In genomic region chr12:111731822-111732807, GRCm38 (mm10) we compare ENCODE assay signal across 8 mouse cellular contexts. TPM values are rescaled to one million over a fixed set of nuclear protein-coding genes. Genes with fewer than 3 reads are reported as not detected.
DNase-seq lines count a peak whose midpoint lies in the region; ATAC-seq and TF ChIP-seq lines count a peak whose summit lies in the region.

No protein-coding gene starts in this region.

- TF ChIP-seq CTCF in ES-Bruce4 (IDR thresholded peaks at IDR 0.05; ENCODE audit: low read depth, low read length) = peak; percentile 92
- TF ChIP-seq CTCF in liver, postnatal 0 days (IDR thresholded peaks at IDR 0.05; ENCODE audit: low read depth) = peak; percentile 98
- peak; percentile 83; the same call in 1 of the 2 replicates for TF ChIP-seq CTCF in testis, adult 2 months (IDR thresholded peaks at IDR 0.05; ENCODE audit: control insufficient read depth, insufficient read depth, insufficient replicate concordance, low read depth, low read length)

- H3K4me3 ChIP-seq in ES-Bruce4 (ENCODE audit: low read depth, low read length) = no peak overlapping the region
- H3K4me3 ChIP-seq in forebrain, embryonic 13.5 days = 0 out of 2 replicates have a peak overlapping the region, but pooled peaks have one; percentile 15
- H3K4me3 ChIP-seq in liver, postnatal 0 days (ENCODE audit: low read depth, low read length) = no peak overlapping the region
- no peak overlapping the region for H3K4me3 ChIP-seq in neural tube, embryonic 14.5 days (ENCODE audit: low read depth, low read length)
- no peak overlapping the region for H3K4me3 ChIP-seq in testis, adult 2 months (ENCODE audit: control insufficient read depth, low read depth, low read length)

- H3K27me3 ChIP-seq in ES-Bruce4 (ENCODE audit: control insufficient read depth, insufficient read depth, low read length, poor library complexity, severe bottlenecking) = no peaks in the 10 kb centered on the region
- no peaks in the 10 kb centered on the region for H3K27me3 ChIP-seq in forebrain, embryonic 13.5 days
- no peaks in the 10 kb centered on the region for H3K27me3 ChIP-seq in liver, postnatal 0 days (ENCODE audit: insufficient read depth, low read length)
- H3K27me3 ChIP-seq in neural tube, embryonic 14.5 days (ENCODE audit: control insufficient read depth, insufficient read depth, low read length) = no peaks in the 10 kb centered on the region
- H3K27me3 ChIP-seq in testis, adult 2 months (ENCODE audit: control insufficient read depth, insufficient read depth, low read length) = no peaks in the 10 kb centered on the region

- H3K36me3 ChIP-seq in ES-Bruce4 (ENCODE audit: control insufficient read depth, insufficient read depth, low read length, poor library complexity, severe bottlenecking) = no peaks in the 10 kb centered on the region
- H3K36me3 ChIP-seq in forebrain, embryonic 13.5 days (ENCODE audit: poor library complexity, severe bottlenecking) = peaks cover 28% of the 10 kb centered on the region
- H3K36me3 ChIP-seq in liver, postnatal 0 days (replicated peaks; ENCODE audit: insufficient read depth, low read length) = peaks cover 8% of the 10 kb centered on the region
- H3K36me3 ChIP-seq in neural tube, embryonic 14.5 days (ENCODE audit: control insufficient read depth, insufficient read depth, low read length) = no peaks in the 10 kb centered on the region
- no peaks in the 10 kb centered on the region for H3K36me3 ChIP-seq in testis, adult 2 months (ENCODE audit: control insufficient read depth, insufficient read depth, low read length)

- intact Hi-C loops in heart, postnatal 10 days (cut with DNase I) = loop anchor here (1.0 to 5.0 kb wide), 3 partner anchors 35 to 80 kb away; no protein-coding TSS in a partner anchor

- WGBS in forebrain, embryonic 13.5 days = 34% methylated on average over 30 of the region's 30 CpGs
- WGBS in liver, postnatal 0 days (ENCODE audit: insufficient replicate concordance) = 32% methylated on average over 30 of the region's 30 CpGs
- 33% methylated on average over 30 of the region's 30 CpGs for WGBS in neural tube, embryonic 14.5 days

- H3K9me3 ChIP-seq in ES-Bruce4 (replicated peaks; ENCODE audit: control insufficient read depth, insufficient read depth, low read length, poor library complexity, severe bottlenecking) = no peaks in the 10 kb centered on the region
- H3K9me3 ChIP-seq in forebrain, embryonic 13.5 days (replicated peaks) = no peaks in the 10 kb centered on the region
- no peaks in the 10 kb centered on the region for H3K9me3 ChIP-seq in liver, postnatal 0 days (ENCODE audit: low read length)
- H3K9me3 ChIP-seq in neural tube, embryonic 14.5 days (ENCODE audit: control insufficient read depth, low read length) = no peaks in the 10 kb centered on the region

- H3K4me2 ChIP-seq in forebrain, embryonic 13.5 days = peak overlapping the region; percentile 46
- no peak overlapping the region for H3K4me2 ChIP-seq in liver, postnatal 0 days (ENCODE audit: low read depth, low read length)
- H3K4me2 ChIP-seq in neural tube, embryonic 14.5 days (ENCODE audit: low read depth, low read length) = no peak overlapping the region; the same call in 1 of the 2 replicates

- H3K4me1 ChIP-seq in ES-Bruce4 (ENCODE audit: control insufficient read depth, insufficient read depth, low read length) = peaks cover 2% of the 10 kb centered on the region
- H3K4me1 ChIP-seq in forebrain, embryonic 13.5 days = peaks cover 10% of the 10 kb centered on the region
- no peaks in the 10 kb centered on the region for H3K4me1 ChIP-seq in liver, postnatal 0 days (ENCODE audit: insufficient read depth)
- H3K4me1 ChIP-seq in neural tube, embryonic 14.5 days (ENCODE audit: control insufficient read depth, insufficient read depth, low read length) = no peaks in the 10 kb centered on the region
- peaks cover 5% of the 10 kb centered on the region for H3K4me1 ChIP-seq in testis, adult 2 months (ENCODE audit: control insufficient read depth, insufficient read depth, low read length)

- no peak overlapping the region for H3K9ac ChIP-seq in ES-Bruce4 (ENCODE audit: low read depth, poor library complexity, severe bottlenecking)
- H3K9ac ChIP-seq in forebrain, embryonic 13.5 days = peak overlapping the region; percentile 10
- H3K9ac ChIP-seq in liver, postnatal 0 days (replicated peaks) = no peak overlapping the region
- H3K9ac ChIP-seq in neural tube, embryonic 14.5 days (replicated peaks; ENCODE audit: low read depth, low read length) = no peak overlapping the region

- H3K27ac ChIP-seq in ES-Bruce4 (ENCODE audit: insufficient read depth, low read length) = no peak overlapping the region
- no peak overlapping the region for H3K27ac ChIP-seq in forebrain, embryonic 13.5 days
- no peak overlapping the region for H3K27ac ChIP-seq in liver, postnatal 0 days (ENCODE audit: low read depth)
- no peak overlapping the region for H3K27ac ChIP-seq in neural tube, embryonic 14.5 days (ENCODE audit: low read depth, low read length)
- H3K27ac ChIP-seq in testis, adult 2 months (ENCODE audit: control insufficient read depth, insufficient read depth, low read depth, low read length) = no peak overlapping the region; the same call in 1 of the 2 replicates

- no peak for TF ChIP-seq POLR2A in ES-Bruce4 (IDR thresholded peaks at IDR 0.05; ENCODE audit: insufficient read depth, low read length)
- TF ChIP-seq POLR2A in testis, adult 2 months (IDR thresholded peaks at IDR 0.05; ENCODE audit: control insufficient read depth, low read depth, low read length) = no peak

- TF ChIP-seq EP300 in ES-Bruce4 (IDR thresholded peaks at IDR 0.05; ENCODE audit: insufficient read depth, low read depth, low read length) = no peak
- TF ChIP-seq EP300 in liver, postnatal 0 days (IDR thresholded peaks at IDR 0.05; ENCODE audit: low read depth) = no peak

- peak; percentile 92 for ATAC-seq in forebrain, embryonic 13.5 days
- peak; percentile 90 for ATAC-seq in liver, postnatal 0 days
- ATAC-seq in neural tube, embryonic 14.5 days (ENCODE audit: low read depth) = peak; percentile 95

- peak; percentile 78 for DNase-seq in c-Kit-positive CD71-positive TER-119-positive erythroid progenitor cells, embryonic 14.5 days (ENCODE audit: low spot score)
- DNase-seq in heart, postnatal 10 days = peak; percentile 90 to 94
- peak; percentile 92 to 95 for DNase-seq in kidney, postnatal 4 days
- peak; percentile 91 for DNase-seq in liver, postnatal 0 days

RNA-seq across cellular contexts. Expression of gene Apopt1, which starts 19.1 kb away (rescaled TPM):
- 49.1 and 49.4 TPM in 2 replicates for polyA plus RNA-seq in ES-Bruce4 (2011; ENCODE audit: insufficient read depth, insufficient read length, low read depth, missing spikeins)
- polyA plus RNA-seq in forebrain, embryonic 13.5 days (2015; fragmentation: Nextera tagmentation; extraction: Ambion mirVana) = 52.6 and 56.2 TPM in 2 replicates
- total RNA-seq in heart, postnatal 10 days (2021) = 10 to 100 TPM; 39.6 to 41.5 TPM
- polyA plus RNA-seq in liver, postnatal 0 days (2015; fragmentation: Nextera tagmentation; extraction: Ambion mirVana) = 21.5 and 22.1 TPM in 2 replicates
- 65.7 and 69.6 TPM in 2 replicates for polyA plus RNA-seq in neural tube, embryonic 14.5 days (2014; fragmentation: Nextera tagmentation; extraction: Ambion mirVana)
- polyA plus RNA-seq in testis, adult 2 months (2012; rRNA removed) = 39.9 and 47.5 TPM in 2 replicates

RNA-seq across cellular contexts. Expression of gene Bag5, which starts 19.1 kb away (rescaled TPM):
- polyA plus RNA-seq in ES-Bruce4 (2011; ENCODE audit: insufficient read depth, insufficient read length, low read depth, missing spikeins) = 13.4 and 14.6 TPM in 2 replicates
- 62.1 and 62.8 TPM in 2 replicates for polyA plus RNA-seq in forebrain, embryonic 13.5 days (2015; fragmentation: Nextera tagmentation; extraction: Ambion mirVana)
- 10 to 100 TPM; 29.1 to 32.7 TPM for total RNA-seq in heart, postnatal 10 days (2021)
- 16.7 TPM in 2 replicates for polyA plus RNA-seq in liver, postnatal 0 days (2015; fragmentation: Nextera tagmentation; extraction: Ambion mirVana)
- 68.1 and 71.8 TPM in 2 replicates for polyA plus RNA-seq in neural tube, embryonic 14.5 days (2014; fragmentation: Nextera tagmentation; extraction: Ambion mirVana)
- 747 and 947 TPM in 2 replicates for polyA plus RNA-seq in testis, adult 2 months (2012; rRNA removed)

RNA-seq across cellular contexts. Expression of gene Klc1, which starts 26.5 kb away (rescaled TPM):
- 92.2 and 92.5 TPM in 2 replicates for polyA plus RNA-seq in ES-Bruce4 (2011; ENCODE audit: insufficient read depth, insufficient read length, low read depth, missing spikeins)
- 319 and 339 TPM in 2 replicates for polyA plus RNA-seq in forebrain, embryonic 13.5 days (2015; fragmentation: Nextera tagmentation; extraction: Ambion mirVana)
- 100 to 1,000 TPM; 151 to 166 TPM for total RNA-seq in heart, postnatal 10 days (2021)
- polyA plus RNA-seq in liver, postnatal 0 days (2015; fragmentation: Nextera tagmentation; extraction: Ambion mirVana) = 9.6 and 10.7 TPM in 2 replicates
- 598 and 669 TPM in 2 replicates for polyA plus RNA-seq in neural tube, embryonic 14.5 days (2014; fragmentation: Nextera tagmentation; extraction: Ambion mirVana)
- polyA plus RNA-seq in testis, adult 2 months (2012; rRNA removed) = 9.6 and 11.1 TPM in 2 replicates

RNA-seq across cellular contexts. Expression of gene Trmt61a, which starts 54.2 kb away (rescaled TPM):
- polyA plus RNA-seq in ES-Bruce4 (2011; ENCODE audit: insufficient read depth, insufficient read length, low read depth, missing spikeins) = 13.0 and 14.8 TPM in 2 replicates
- 10.7 and 12.2 TPM in 2 replicates for polyA plus RNA-seq in forebrain, embryonic 13.5 days (2015; fragmentation: Nextera tagmentation; extraction: Ambion mirVana)
- 1 to 10 TPM; 6.4 to 8.3 TPM for total RNA-seq in heart, postnatal 10 days (2021)
- polyA plus RNA-seq in liver, postnatal 0 days (2015; fragmentation: Nextera tagmentation; extraction: Ambion mirVana) = 4.3 and 5.7 TPM in 2 replicates
- polyA plus RNA-seq in neural tube, embryonic 14.5 days (2014; fragmentation: Nextera tagmentation; extraction: Ambion mirVana) = 4.3 and 5.0 TPM in 2 replicates
- polyA plus RNA-seq in testis, adult 2 months (2012; rRNA removed) = 11.0 and 11.9 TPM in 2 replicates

RNA-seq across cellular contexts. Expression of gene Ckb, which starts 60.0 kb away (rescaled TPM):
- 140 and 147 TPM in 2 replicates for polyA plus RNA-seq in ES-Bruce4 (2011; ENCODE audit: insufficient read depth, insufficient read length, low read depth, missing spikeins)
- polyA plus RNA-seq in forebrain, embryonic 13.5 days (2015; fragmentation: Nextera tagmentation; extraction: Ambion mirVana) = 2,311 and 2,462 TPM in 2 replicates
- total RNA-seq in heart, postnatal 10 days (2021) = 100 to 1,000 TPM; 127 to 140 TPM
- polyA plus RNA-seq in liver, postnatal 0 days (2015; fragmentation: Nextera tagmentation; extraction: Ambion mirVana) = 28.1 and 32.7 TPM in 2 replicates
- polyA plus RNA-seq in neural tube, embryonic 14.5 days (2014; fragmentation: Nextera tagmentation; extraction: Ambion mirVana) = 1,430 and 1,628 TPM in 2 replicates
- polyA plus RNA-seq in testis, adult 2 months (2012; rRNA removed) = 13.2 and 37.1 TPM in 2 replicates

Comparison
In these comparisons a context has a peak if more than half of its experiments do, and no peak if none do; other contexts are left out.
1. RNA of gene Bag5, which starts 19.1 kb away (polyA plus RNA-seq): 747 to 947 TPM in testis, adult 2 months; 68.1 to 71.8 TPM in neural tube, embryonic 14.5 days, 62.1 to 62.8 TPM in forebrain, embryonic 13.5 days, 16.7 TPM in liver, postnatal 0 days and 13.4 to 14.6 TPM in ES-Bruce4; every median in the first group is over 10 times any median in the second.
2. Peak in every context shown above with its lines, with median percentiles within 50 percentile points of each other: CTCF ChIP-seq, DNase-seq and ATAC-seq.